Mouse (Mus musculus): ENCODE results near the gene Tmem50b. TPM values are rescaled to one million over a fixed set of nuclear protein-coding genes. Genes with fewer than 3 reads are reported as not detected.
"Not testable (repeated sequence)": the region's sequence is repeated elsewhere in the genome, so short reads cannot be mapped to it uniquely, and the experiment has no call there.

Tmem50b gene
- polyA plus RNA-seq, 1 experiment from 2014 or later: 48.7 TPM

- H3K4me1 ChIP-seq (ENCODE audit: control insufficient read depth, insufficient read depth, low read length): no peaks in the 10 kb centered on the region
- no peaks in the 10 kb centered on the region for H3K27me3 ChIP-seq (ENCODE audit: control insufficient read depth, insufficient read depth, low read length)
- no peaks in the 10 kb centered on the region for H3K9me3 ChIP-seq (replicated peaks; ENCODE audit: control insufficient read depth, low read length)
- no peak overlapping the region for H3K27ac ChIP-seq (ENCODE audit: low read length)
- ATAC-seq (ENCODE audit: insufficient read depth, low FRiP score): no peak
- WGBS: 51% methylated on average over 2 of the region's 2 CpGs
- H3K9ac ChIP-seq (ENCODE audit: low read length): no peak overlapping the region
- no peaks in the 10 kb centered on the region for H3K36me3 ChIP-seq (ENCODE audit: control insufficient read depth, insufficient read depth, low read length)
- H3K4me2 ChIP-seq (ENCODE audit: low read depth, low read length): no peak overlapping the region
- H3K4me3 ChIP-seq (replicated peaks; ENCODE audit: low read length): no peak overlapping the region
These were observed 65.2 kb downstream of the Tmem50b start for GRCm38 (mm10) chr16:91532429-91532828.

- H3K4me3 ChIP-seq (replicated peaks; ENCODE audit: low read length): no peak overlapping the region
- WGBS: 71% methylated on average over 6 of the region's 6 CpGs
- no peaks in the 10 kb centered on the region for H3K36me3 ChIP-seq (ENCODE audit: control insufficient read depth, insufficient read depth, low read length)
- no peaks in the 10 kb centered on the region for H3K4me1 ChIP-seq (ENCODE audit: control insufficient read depth, insufficient read depth, low read length)
- H3K27me3 ChIP-seq (ENCODE audit: control insufficient read depth, insufficient read depth, low read length): no peaks in the 10 kb centered on the region
- H3K4me2 ChIP-seq (ENCODE audit: low read depth, low read length): no peak overlapping the region
- H3K27ac ChIP-seq (ENCODE audit: low read length): no peak overlapping the region
- no peak overlapping the region for H3K9ac ChIP-seq (ENCODE audit: low read length)
- H3K9me3 ChIP-seq (replicated peaks; ENCODE audit: control insufficient read depth, low read length): no peaks in the 10 kb centered on the region
- ATAC-seq (ENCODE audit: insufficient read depth, low FRiP score): no peak
These were observed 65.7 kb downstream of the Tmem50b start for GRCm38 (mm10) chr16:91531856-91532255.

GRCm38 (mm10) chr16:91530830-91531229 is 66.8 kb downstream of the Tmem50b start:
- not testable (repeated sequence) for H3K4me1 ChIP-seq (ENCODE audit: control insufficient read depth, insufficient read depth, low read length); H3K4me2 ChIP-seq (ENCODE audit: low read depth, low read length); H3K36me3 ChIP-seq (ENCODE audit: control insufficient read depth, insufficient read depth, low read length); H3K27me3 ChIP-seq (ENCODE audit: control insufficient read depth, insufficient read depth, low read length); H3K4me3 ChIP-seq (replicated peaks; ENCODE audit: low read length); H3K9ac ChIP-seq (ENCODE audit: low read length); ATAC-seq (ENCODE audit: insufficient read depth, low FRiP score); H3K27ac ChIP-seq (ENCODE audit: low read length); H3K9me3 ChIP-seq (replicated peaks; ENCODE audit: control insufficient read depth, low read length)
- WGBS: 79% methylated on average over 4 of the region's 4 CpGs

DNA sequence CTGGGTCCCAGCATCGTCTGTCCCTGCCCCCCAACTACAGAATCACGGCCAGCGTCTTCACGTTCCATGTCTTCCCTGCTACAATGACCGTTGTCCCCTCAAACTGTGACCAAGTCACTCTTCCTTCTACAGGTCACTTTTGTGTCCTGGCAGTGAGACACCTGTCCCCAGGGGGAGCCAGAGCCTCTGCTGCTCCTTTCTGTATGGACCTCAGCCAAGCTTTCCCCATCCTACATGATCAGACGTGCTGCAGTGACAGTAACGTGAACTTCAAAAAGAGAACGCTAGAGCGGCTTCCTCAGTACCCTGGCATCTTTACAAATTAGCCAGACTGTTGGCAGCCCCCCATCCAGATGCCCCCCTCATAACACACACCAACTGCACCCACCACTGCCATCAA is 69.0 kb downstream of the Tmem50b start:
- Histone ChIP-seq H3K27ac (ENCODE audit: low read length) (no peak overlapping the region), H3K4me2 (ENCODE audit: low read depth, low read length) (no peak overlapping the region), H3K9ac (ENCODE audit: low read length) (no peak overlapping the region), H3K27me3 (ENCODE audit: control insufficient read depth, insufficient read depth, low read length) (no peaks in the 10 kb centered on the region), H3K9me3 (replicated peaks; ENCODE audit: control insufficient read depth, low read length) (no peaks in the 10 kb centered on the region), H3K4me3 (replicated peaks; ENCODE audit: low read length) (no peak overlapping the region), H3K36me3 (ENCODE audit: control insufficient read depth, insufficient read depth, low read length) (no peaks in the 10 kb centered on the region), H3K4me1 (ENCODE audit: control insufficient read depth, insufficient read depth, low read length) (no peaks in the 10 kb centered on the region)
- no peak for ATAC-seq (ENCODE audit: insufficient read depth, low FRiP score)
- 81% methylated on average over 9 of the region's 9 CpGs for WGBS

DNA sequence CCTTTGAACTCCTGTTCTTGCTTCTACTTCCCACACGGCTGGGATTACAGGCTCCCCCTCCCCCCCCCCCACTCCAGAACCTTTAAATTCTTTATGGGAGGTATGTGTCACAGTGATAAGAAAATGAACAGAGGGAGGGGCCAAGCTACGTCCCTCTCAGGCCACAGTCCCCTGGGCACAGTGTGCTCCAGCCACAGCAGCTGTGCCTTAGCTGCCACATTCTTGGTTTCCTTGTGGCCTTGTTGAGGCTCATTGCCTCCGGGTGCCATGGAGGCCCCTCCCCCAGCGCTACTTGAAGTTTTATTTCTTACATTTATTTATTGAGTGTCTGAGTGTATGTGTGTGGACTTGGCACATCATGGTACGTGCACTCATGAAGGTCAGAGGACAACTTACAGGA is 70.1 kb downstream of the Tmem50b start:
- H3K27me3 ChIP-seq (ENCODE audit: control insufficient read depth, insufficient read depth, low read length): no peaks in the 10 kb centered on the region
- H3K9ac ChIP-seq (ENCODE audit: low read length): no peak overlapping the region
- H3K4me3 ChIP-seq (replicated peaks; ENCODE audit: low read length): no peak overlapping the region
- no peak overlapping the region for H3K27ac ChIP-seq (ENCODE audit: low read length)
- H3K36me3 ChIP-seq (ENCODE audit: control insufficient read depth, insufficient read depth, low read length): no peaks in the 10 kb centered on the region
- H3K4me1 ChIP-seq (ENCODE audit: control insufficient read depth, insufficient read depth, low read length): no peaks in the 10 kb centered on the region
- 52% methylated on average over 5 of the region's 5 CpGs for WGBS
- ATAC-seq (ENCODE audit: insufficient read depth, low FRiP score): no peak
- no peak overlapping the region for H3K4me2 ChIP-seq (ENCODE audit: low read depth, low read length)
- no peaks in the 10 kb centered on the region for H3K9me3 ChIP-seq (replicated peaks; ENCODE audit: control insufficient read depth, low read length)

DNA sequence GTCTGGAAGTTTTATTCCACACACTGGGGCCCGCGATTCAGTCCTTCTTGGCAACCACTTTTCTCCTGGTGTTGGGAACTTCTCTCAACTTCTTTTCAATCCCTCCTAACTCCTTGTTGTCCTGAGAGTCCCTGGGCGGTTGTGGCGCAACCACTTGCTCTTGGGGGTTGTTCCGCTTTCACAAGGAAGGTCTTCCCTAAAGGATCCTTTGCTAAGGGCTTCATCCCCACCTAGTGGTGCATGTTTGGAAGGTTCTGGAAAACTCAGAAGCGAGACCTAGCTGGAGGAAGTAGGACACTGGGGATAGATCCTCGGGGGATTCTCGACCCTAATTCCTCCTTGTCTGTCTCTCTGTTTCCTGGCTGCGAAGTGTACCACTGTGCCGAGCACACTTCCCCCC is 70.5 kb downstream of the Tmem50b start:
- Histone ChIP-seq H3K27me3 (ENCODE audit: control insufficient read depth, insufficient read depth, low read length) (no peaks in the 10 kb centered on the region), H3K4me2 (ENCODE audit: low read depth, low read length) (no peak overlapping the region), H3K9me3 (replicated peaks; ENCODE audit: control insufficient read depth, low read length) (no peaks in the 10 kb centered on the region), H3K4me1 (ENCODE audit: control insufficient read depth, insufficient read depth, low read length) (no peaks in the 10 kb centered on the region), H3K27ac (ENCODE audit: low read length) (no peak overlapping the region), H3K4me3 (replicated peaks; ENCODE audit: low read length) (no peak overlapping the region), H3K9ac (ENCODE audit: low read length) (no peak overlapping the region), H3K36me3 (ENCODE audit: control insufficient read depth, insufficient read depth, low read length) (no peaks in the 10 kb centered on the region)
- 69% methylated on average over 10 of the region's 10 CpGs for WGBS
- no peak for ATAC-seq (ENCODE audit: insufficient read depth, low FRiP score)

DNA sequence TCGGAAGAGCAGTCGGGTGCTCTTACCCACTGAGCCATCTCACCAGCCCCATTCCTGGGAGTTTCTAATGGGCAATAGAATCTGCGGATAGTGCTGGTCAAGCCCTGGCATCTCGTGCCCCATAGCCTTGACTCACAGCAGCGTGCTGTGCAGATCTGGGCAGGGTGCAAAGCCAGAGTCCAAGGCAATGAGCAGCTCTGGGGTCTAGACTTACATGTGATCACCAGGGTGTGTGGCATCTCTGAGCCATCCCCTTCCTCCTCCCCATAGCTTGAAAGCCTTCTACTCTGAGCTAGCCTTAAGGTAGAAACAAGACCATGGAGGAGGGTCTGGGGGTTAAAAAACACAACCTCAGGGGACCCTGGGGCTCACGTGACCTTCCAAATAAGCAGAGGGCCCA is 71.3 kb downstream of the Tmem50b start:
- 92% methylated on average over 6 of the region's 6 CpGs for WGBS
- H3K4me3 ChIP-seq (replicated peaks; ENCODE audit: low read length): no peak overlapping the region
- H3K4me2 ChIP-seq (ENCODE audit: low read depth, low read length): no peak overlapping the region
- no peaks in the 10 kb centered on the region for H3K4me1 ChIP-seq (ENCODE audit: control insufficient read depth, insufficient read depth, low read length)
- H3K36me3 ChIP-seq (ENCODE audit: control insufficient read depth, insufficient read depth, low read length): no peaks in the 10 kb centered on the region
- no peaks in the 10 kb centered on the region for H3K9me3 ChIP-seq (replicated peaks; ENCODE audit: control insufficient read depth, low read length)
- ATAC-seq (ENCODE audit: insufficient read depth, low FRiP score): no peak
- H3K9ac ChIP-seq (ENCODE audit: low read length): no peak overlapping the region
- H3K27me3 ChIP-seq (ENCODE audit: control insufficient read depth, insufficient read depth, low read length): no peaks in the 10 kb centered on the region
- no peak overlapping the region for H3K27ac ChIP-seq (ENCODE audit: low read length)

Small RNA genes within 50 kb of the gene (microRNA-seq; reads per million reads assigned to microRNA genes)
- gene Mir6367: not detected

Other genes starting within 250 kb of the Tmem50b start
- gene Ifnar2, start 225.0 kb downstream of the Tmem50b start, polyA plus RNA-seq (2015; fragmentation: Nextera tagmentation; extraction: Ambion mirVana): 51.3 and 53.1 TPM in 2 replicates
- not detected in 2 replicates for gene Gm21970, start 206.1 kb downstream of the Tmem50b start, polyA plus RNA-seq (2015; fragmentation: Nextera tagmentation; extraction: Ambion mirVana)
- 52.3 and 58.1 TPM in 2 replicates for gene Il10rb, start 191.6 kb downstream of the Tmem50b start, polyA plus RNA-seq (2015; fragmentation: Nextera tagmentation; extraction: Ambion mirVana)
- gene Ifnar1, start 112.6 kb downstream of the Tmem50b start, polyA plus RNA-seq (2015; fragmentation: Nextera tagmentation; extraction: Ambion mirVana): 47.2 and 47.3 TPM in 2 replicates
- gene Ifngr2, start 50.7 kb downstream of the Tmem50b start, polyA plus RNA-seq (2015; fragmentation: Nextera tagmentation; extraction: Ambion mirVana): 53.7 and 58.0 TPM in 2 replicates
- 2.7 and 2.9 TPM in 2 replicates for gene Dnajc28, start 21.2 kb upstream of the Tmem50b start, polyA plus RNA-seq (2015; fragmentation: Nextera tagmentation; extraction: Ambion mirVana)
- gene Gart, start 49.2 kb upstream of the Tmem50b start, polyA plus RNA-seq (2015; fragmentation: Nextera tagmentation; extraction: Ambion mirVana): 104 TPM in 2 replicates
- 89.8 and 98.8 TPM in 2 replicates for gene Son, start 49.7 kb upstream of the Tmem50b start, polyA plus RNA-seq (2015; fragmentation: Nextera tagmentation; extraction: Ambion mirVana)
- 11.7 and 16.9 TPM in 2 replicates for gene Donson, start 91.0 kb upstream of the Tmem50b start, polyA plus RNA-seq (2015; fragmentation: Nextera tagmentation; extraction: Ambion mirVana)
- gene Cryzl1, start 131.2 kb upstream of the Tmem50b start, polyA plus RNA-seq (2015; fragmentation: Nextera tagmentation; extraction: Ambion mirVana): 62.2 and 69.9 TPM in 2 replicates
- gene Itsn1, start 131.5 kb upstream of the Tmem50b start, polyA plus RNA-seq (2015; fragmentation: Nextera tagmentation; extraction: Ambion mirVana): 16.8 and 18.1 TPM in 2 replicates

All from stomach, embryonic 16.5 days (tissue).